Mouse (Mus musculus) limb, embryonic 11.5 days (tissue): ENCODE measurements around the gene Smarcad1. TPM values are rescaled to one million over a fixed set of nuclear protein-coding genes. Genes with fewer than 3 reads are reported as not detected.
"Not testable (repeated sequence)": the region's sequence is repeated elsewhere in the genome, so short reads cannot be mapped to it uniquely, and the experiment has no call there.

Experiments used
- ATAC-seq: fragments of 200-750 bp; cut with Nextera tagmentation; 2 replicates; pipeline ENCODE4 v1.8.0; 2017; ENCODE audit warnings: low read depth; ENCODE audit not compliant: insufficient number of reproducible peaks, low FRiP score, low TSS enrichment
- DNase-seq: peaks from one replicate; pipeline ENCODE4 v3.0.0-alpha.2; 2015; ENCODE audit warnings: low spot score
- H3K27ac ChIP-seq: fragments of 300-500 bp; sonication (generic); replicated peaks from 2 replicates; pipeline ENCODE4 v1.5.1; 2014; ENCODE audit warnings: low read depth, mild to moderate bottlenecking, low read length
- H3K27me3 ChIP-seq: fragments of 300-500 bp; sonication (generic); 2 replicates; pipeline ENCODE4 v1.6.1; 2014; ENCODE audit warnings: mild to moderate bottlenecking, low read length, mixed read lengths; ENCODE audit not compliant: control insufficient read depth, insufficient read depth
- H3K36me3 ChIP-seq: fragments of 300-500 bp; sonication (generic); 2 replicates; pipeline ENCODE4 v1.6.1; 2014; ENCODE audit warnings: mild to moderate bottlenecking, low read length, moderate library complexity, mixed read lengths; ENCODE audit not compliant: control insufficient read depth, insufficient read depth
- H3K4me1 ChIP-seq: fragments of 300-500 bp; sonication (generic); 2 replicates; pipeline ENCODE4 v1.6.1; 2014; ENCODE audit warnings: low read length, mixed read lengths; ENCODE audit not compliant: control insufficient read depth, insufficient read depth
- H3K4me2 ChIP-seq: fragments of 300-500 bp; sonication (generic); 2 replicates; pipeline ENCODE4 v1.6.1; 2014; ENCODE audit warnings: low read depth, mild to moderate bottlenecking, moderate library complexity; ENCODE audit not compliant: severe bottlenecking
- H3K4me3 ChIP-seq: fragments of 300-500 bp; sonication (generic); 2 replicates; pipeline ENCODE4 v1.5.1; 2014; ENCODE audit warnings: low read depth, low read length
- H3K9ac ChIP-seq: fragments of 300-500 bp; sonication (generic); 2 replicates; pipeline ENCODE4 v1.6.1; 2014; ENCODE audit warnings: mild to moderate bottlenecking, low read length
- H3K9me3 ChIP-seq: fragments of 300-500 bp; sonication (generic); 2 replicates; pipeline ENCODE4 v1.6.1; 2016; ENCODE audit warnings: low read length; ENCODE audit not compliant: control insufficient read depth
- WGBS: fragments of 180-500 bp; shearing (Covaris S2); extraction: QIAGEN DNeasy Blood & Tissue Kit; methylation state at CpG from one replicate; pipeline ENCODE4 v1.1.7; 2014; 5-methylcytosine and 5-hydroxymethylcytosine counted together
- polyA plus RNA-seq: library from polyadenylated mRNA; unstranded; fragments of >200 nt; fragmentation: Nextera tagmentation; extraction: Ambion mirVana; gene quantifications from 2 replicates; pipeline ENCODE4 v1.2.1, GENCODE M21; 2014

Smarcad1 gene
- polyA plus RNA-seq, 1 experiment from 2014 or later: 99.4 TPM

GRCm38 (mm10) chr6:65017566-65017965, 24.8 kb upstream of the Smarcad1 start:
- H3K27ac ChIP-seq: no peak overlapping the region
- H3K4me2 ChIP-seq: no peak overlapping the region
- ATAC-seq (no peak), DNase-seq (no peak)
- no peaks in the 10 kb centered on the region for H3K9me3 ChIP-seq
- no peaks in the 10 kb centered on the region for H3K27me3 ChIP-seq
- H3K4me3 ChIP-seq: no peak overlapping the region
- H3K36me3 ChIP-seq: no peaks in the 10 kb centered on the region
- no peaks in the 10 kb centered on the region for H3K4me1 ChIP-seq
- H3K9ac ChIP-seq: no peak overlapping the region
- 91% methylated on average over 10 of the region's 10 CpGs for WGBS

GRCm38 (mm10) chr6:65018966-65019365, 23.4 kb upstream of the Smarcad1 start:
- not testable (repeated sequence) for H3K27ac ChIP-seq, H3K36me3 ChIP-seq, ATAC-seq, H3K4me1 ChIP-seq, H3K9ac ChIP-seq, H3K27me3 ChIP-seq, H3K4me2 ChIP-seq, DNase-seq, H3K4me3 ChIP-seq, H3K9me3 ChIP-seq
- 94% methylated on average over 5 of the region's 5 CpGs for WGBS

DNA sequence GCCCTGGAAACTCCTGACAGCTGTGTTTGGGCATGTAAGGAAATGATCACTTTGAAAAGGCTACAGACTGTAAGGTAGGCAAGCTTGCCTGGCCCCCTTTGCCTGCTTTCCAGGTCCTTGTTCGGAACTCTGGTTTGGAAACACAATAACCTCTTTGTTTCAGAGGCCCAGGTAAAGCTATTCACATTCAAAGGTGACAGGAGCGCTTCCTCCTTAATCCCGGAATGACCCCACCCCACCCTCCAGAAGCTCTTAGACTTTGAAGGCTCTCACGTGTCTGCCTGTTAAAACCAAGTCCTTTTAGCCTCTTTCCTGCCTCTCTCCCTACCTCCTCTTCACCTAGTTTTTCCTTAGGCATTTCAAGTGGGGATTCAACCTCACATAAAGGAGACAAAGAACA, 20.5 kb upstream of the Smarcad1 start:
- ATAC-seq (no peak), DNase-seq (no peak)
- Histone ChIP-seq H3K4me2 (no peak overlapping the region), H3K27ac (no peak overlapping the region), H3K4me1 (no peaks in the 10 kb centered on the region), H3K27me3 (no peaks in the 10 kb centered on the region), H3K9me3 (no peaks in the 10 kb centered on the region), H3K9ac (no peak overlapping the region), H3K36me3 (no peaks in the 10 kb centered on the region), H3K4me3 (no peak overlapping the region)
- WGBS: 14% methylated on average over 4 of the region's 4 CpGs

DNA sequence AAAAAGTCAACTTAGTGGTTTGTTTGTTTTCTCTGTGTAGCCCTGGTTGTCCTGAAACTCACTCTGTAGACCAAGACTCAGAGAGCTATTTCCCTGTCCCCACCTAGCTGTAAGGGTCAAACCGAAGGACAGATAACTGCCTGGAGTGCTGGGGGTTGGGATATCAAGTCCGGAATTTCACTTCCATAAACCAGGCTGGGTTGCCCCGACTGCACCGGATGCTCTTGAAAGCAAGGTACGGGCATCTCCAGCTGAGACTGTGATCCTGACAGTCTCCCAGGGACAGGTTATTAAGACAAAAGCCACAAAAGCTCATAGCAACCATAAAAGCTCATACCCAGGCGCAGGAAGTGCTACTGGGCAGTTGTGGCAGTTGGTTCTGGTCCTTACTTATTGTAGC, 19.3 kb upstream of the Smarcad1 start:
- Histone ChIP-seq H3K27me3 (no peaks in the 10 kb centered on the region), H3K9me3 (no peaks in the 10 kb centered on the region), H3K4me3 (no peak overlapping the region), H3K4me1 (no peaks in the 10 kb centered on the region), H3K4me2 (no peak overlapping the region), H3K9ac (no peak overlapping the region), H3K36me3 (no peaks in the 10 kb centered on the region), H3K27ac (no peak overlapping the region)
- DNase-seq (no peak), ATAC-seq (no peak)
- 62% methylated on average over 6 of the region's 6 CpGs for WGBS

DNA sequence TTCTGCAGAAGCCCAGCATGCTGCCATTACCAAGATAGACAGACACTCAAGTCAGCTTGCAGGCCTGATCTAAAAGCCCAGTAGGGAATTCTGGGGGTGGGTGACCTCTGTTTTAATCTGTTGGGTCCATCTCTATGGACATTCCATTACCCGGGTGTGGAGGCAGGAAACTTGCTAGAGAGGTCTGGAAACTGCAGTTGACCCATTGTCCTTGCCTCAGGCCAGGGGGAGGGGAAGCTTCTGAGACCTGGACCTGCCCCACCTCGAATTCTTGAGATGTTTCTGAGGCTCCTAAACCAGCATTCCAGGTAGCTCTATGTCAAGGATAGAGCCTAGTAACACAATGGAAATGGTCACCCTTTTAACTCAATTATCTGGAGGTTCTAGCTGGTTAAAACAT, 17.7 kb upstream of the Smarcad1 start:
- Histone ChIP-seq H3K4me2 (no peak overlapping the region), H3K9ac (no peak overlapping the region), H3K4me3 (no peak overlapping the region), H3K27me3 (no peaks in the 10 kb centered on the region), H3K4me1 (no peaks in the 10 kb centered on the region), H3K36me3 (no peaks in the 10 kb centered on the region), H3K27ac (no peak overlapping the region), H3K9me3 (no peaks in the 10 kb centered on the region)
- ATAC-seq: no peak
- no peak for DNase-seq
- 57% methylated on average over 2 of the region's 2 CpGs for WGBS

DNA sequence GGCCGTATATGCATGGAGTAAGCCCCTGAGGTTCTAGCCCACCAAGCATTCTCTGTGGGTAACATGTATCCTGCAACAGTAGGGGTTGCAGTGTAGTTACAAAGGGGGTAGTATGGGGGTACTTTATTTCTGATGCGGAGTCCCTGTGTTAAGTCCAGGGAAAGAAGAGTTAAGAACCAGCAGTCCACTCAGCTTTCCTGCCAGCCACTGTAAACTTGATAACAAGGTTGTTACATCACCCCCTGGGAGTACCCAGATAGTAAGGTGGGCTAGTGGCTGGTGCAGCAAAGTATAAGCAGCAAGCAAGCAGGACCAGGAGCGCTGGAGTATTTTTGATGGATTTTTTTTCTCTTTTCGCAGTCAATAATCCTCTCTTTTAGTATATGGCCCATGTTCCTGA, 17.3 kb upstream of the Smarcad1 start:
- no peak for DNase-seq
- Histone ChIP-seq H3K4me1 (no peaks in the 10 kb centered on the region), H3K9ac (no peak overlapping the region), H3K27ac (no peak overlapping the region), H3K27me3 (no peaks in the 10 kb centered on the region), H3K4me3 (no peak overlapping the region), H3K36me3 (no peaks in the 10 kb centered on the region), H3K4me2 (no peak overlapping the region), H3K9me3 (no peaks in the 10 kb centered on the region)
- WGBS: over 99% methylated on average over 4 of the region's 4 CpGs
- ATAC-seq: no peak

- no peaks in the 10 kb centered on the region for H3K27me3 ChIP-seq
- DNase-seq (no peak), ATAC-seq (no peak)
- no peak overlapping the region for H3K4me2 ChIP-seq
- no peaks in the 10 kb centered on the region for H3K9me3 ChIP-seq
- H3K27ac ChIP-seq: no peak overlapping the region
- 90% methylated on average over 2 of the region's 2 CpGs for WGBS
- H3K4me1 ChIP-seq: no peaks in the 10 kb centered on the region
- no peaks in the 10 kb centered on the region for H3K36me3 ChIP-seq
- no peak overlapping the region for H3K9ac ChIP-seq
- H3K4me3 ChIP-seq: no peak overlapping the region
These were observed 7.7 kb upstream of the Smarcad1 start for GRCm38 (mm10) chr6:65034661-65035060.

GRCm38 (mm10) chr6:65035469-65035868, 6.9 kb upstream of the Smarcad1 start:
- H3K9me3 ChIP-seq: no peaks in the 10 kb centered on the region
- H3K4me1 ChIP-seq: no peaks in the 10 kb centered on the region
- no peak for DNase-seq
- H3K27ac ChIP-seq: no peak overlapping the region
- no peak for ATAC-seq
- H3K36me3 ChIP-seq: no peaks in the 10 kb centered on the region
- no peak overlapping the region for H3K9ac ChIP-seq
- no peak overlapping the region for H3K4me2 ChIP-seq
- WGBS: 81% methylated on average over 2 of the region's 2 CpGs
- H3K4me3 ChIP-seq: no peak overlapping the region
- no peaks in the 10 kb centered on the region for H3K27me3 ChIP-seq

GRCm38 (mm10) chr6:65041932-65042331, 451 bp upstream of the Smarcad1 start:
- Histone ChIP-seq H3K4me2 (peak overlapping the region; percentile 49; the same call in 1 of the 2 replicates), H3K27ac (no peak overlapping the region), H3K4me3 (peak overlapping the region; percentile 75), H3K4me1 (no peaks in the 10 kb centered on the region), H3K36me3 (peaks cover 10% of the 10 kb centered on the region), H3K27me3 (no peaks in the 10 kb centered on the region), H3K9me3 (no peaks in the 10 kb centered on the region), H3K9ac (peak overlapping the region; percentile 99)
- WGBS: 45% methylated on average over 10 of the region's 10 CpGs
- no peak for DNase-seq
- no peak for ATAC-seq
